Mouse (Mus musculus): ENCODE data around the gene Scn1b.

The Scn1b gene

DNA sequence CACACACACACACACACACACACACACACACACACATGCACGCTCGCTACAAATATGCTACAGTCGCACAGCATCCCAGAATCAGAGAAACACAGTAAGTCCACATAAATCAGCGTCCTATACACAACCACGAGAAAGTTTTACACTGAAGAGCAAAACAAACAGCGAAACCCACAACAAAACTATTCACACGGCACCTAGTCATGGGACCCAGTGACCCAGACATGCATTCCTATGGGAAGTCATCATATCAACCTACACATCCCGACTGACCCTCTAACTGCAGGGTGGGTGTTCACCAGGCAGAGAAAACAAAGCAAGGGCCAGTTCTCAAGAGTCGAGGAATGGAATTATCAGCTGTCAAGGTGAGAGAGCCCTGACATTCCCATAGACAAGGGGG, 22.5 kb upstream of the Scn1b start:
- no peak for DNase-seq

- DNase-seq, result peak; percentile 55 to 67
Observed at GRCm38 (mm10) chr7:31148756-31149155, 22.0 kb upstream of the Scn1b start.

- no peak for DNase-seq
Observed at GRCm38 (mm10) chr7:31148086-31148485, 21.3 kb upstream of the Scn1b start.

DNA sequence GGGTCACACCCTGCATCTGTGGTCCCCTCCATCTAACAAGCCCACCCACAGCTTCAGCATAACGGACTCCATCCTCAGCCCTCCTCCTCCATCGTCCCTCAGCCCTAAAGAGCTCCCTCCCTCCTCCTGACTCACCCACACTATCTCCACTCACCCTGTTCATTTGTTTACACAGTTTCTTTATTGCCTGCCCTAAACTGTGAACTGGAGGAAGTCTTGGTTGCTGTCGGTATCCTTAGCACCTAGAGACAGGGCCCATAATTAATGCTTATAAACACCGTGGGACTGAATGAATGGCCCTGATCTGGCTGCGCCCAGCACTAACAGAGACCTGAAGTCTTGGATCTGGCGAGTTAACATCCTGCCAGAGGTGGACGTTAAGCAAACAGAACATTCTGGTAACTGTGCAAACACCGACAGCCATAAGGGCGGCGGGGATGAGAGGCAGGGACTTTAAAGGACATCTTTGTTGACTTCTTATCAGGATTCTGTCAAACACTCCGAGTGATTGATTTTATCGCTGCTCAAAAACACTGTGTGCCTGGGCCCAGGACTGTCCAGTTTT, 18.9 kb upstream of the Scn1b start:
- no peak for DNase-seq

GRCm38 (mm10) chr7:31144886-31145285, 18.1 kb upstream of the Scn1b start:
- DNase-seq, result no peak

- DNase-seq, result no peak
Observed at GRCm38 (mm10) chr7:31140941-31141340, 14.1 kb upstream of the Scn1b start.

DNA sequence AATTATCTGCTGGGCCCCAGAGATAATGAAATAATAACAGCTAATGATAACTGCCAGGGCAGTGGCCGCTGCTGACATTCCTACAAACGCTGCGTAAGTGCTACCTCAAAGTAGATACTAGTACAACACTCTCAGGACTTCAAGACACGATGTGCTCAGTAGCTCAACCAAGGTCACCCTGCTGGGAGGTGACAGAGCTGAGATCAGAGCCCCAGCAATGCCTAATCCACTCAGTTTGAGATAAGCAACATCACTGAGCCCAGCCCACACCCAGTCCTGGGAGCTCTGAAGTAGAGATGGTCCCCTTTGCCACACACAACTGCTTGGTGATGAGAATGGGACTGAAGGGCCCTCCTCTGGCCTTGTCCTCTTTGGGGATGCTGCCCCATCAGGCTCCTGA, 13.5 kb upstream of the Scn1b start:
- no peak for DNase-seq

- DNase-seq, result peak; percentile 79 to 81
Observed at GRCm38 (mm10) chr7:31139765-31140164, 13.0 kb upstream of the Scn1b start.

DNA sequence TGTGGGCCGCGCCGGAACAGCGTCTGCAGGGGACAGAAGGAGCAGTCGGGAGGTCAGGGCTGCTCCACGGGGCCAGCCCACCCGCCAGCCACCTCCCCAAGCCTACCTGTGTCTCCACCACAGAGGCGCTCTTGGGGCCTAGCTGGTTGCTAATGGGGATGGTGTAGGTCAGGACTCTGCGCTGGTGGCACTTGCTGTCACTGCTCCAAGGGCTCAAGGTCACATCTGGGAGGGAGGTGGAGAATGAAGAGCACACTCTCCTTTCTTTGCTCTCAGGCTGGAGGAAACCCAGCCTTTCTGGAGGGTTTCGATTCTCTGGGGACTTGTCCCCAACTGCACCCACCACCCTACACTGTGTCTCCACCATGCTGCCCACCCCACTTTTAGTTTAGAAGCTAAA, 8.9 kb upstream of the Scn1b start:
- no peak for DNase-seq

GRCm38 (mm10) chr7:31131866-31132265, 5.1 kb upstream of the Scn1b start:
- DNase-seq, result no peak

DNA sequence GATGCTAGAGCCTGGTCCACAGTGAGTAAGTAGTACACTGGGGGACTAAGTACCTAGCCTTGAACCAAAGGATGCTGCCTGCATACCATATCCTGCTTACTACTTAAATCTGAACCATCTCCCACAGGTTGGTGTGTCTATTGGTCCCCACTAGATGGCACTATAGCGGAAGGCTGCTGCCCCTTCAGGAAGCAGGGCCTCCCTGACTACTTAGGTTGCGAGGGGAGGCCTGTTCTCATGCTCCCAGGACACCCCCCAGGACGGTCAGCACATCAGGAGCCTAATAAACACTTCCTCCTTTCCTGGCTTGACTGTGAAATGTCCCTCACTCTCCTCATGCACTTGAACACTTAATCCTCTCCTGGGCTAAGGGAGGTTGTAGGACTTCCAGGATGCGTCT, 4.0 kb upstream of the Scn1b start:
- peak; percentile 58 to 73 for DNase-seq

DNA sequence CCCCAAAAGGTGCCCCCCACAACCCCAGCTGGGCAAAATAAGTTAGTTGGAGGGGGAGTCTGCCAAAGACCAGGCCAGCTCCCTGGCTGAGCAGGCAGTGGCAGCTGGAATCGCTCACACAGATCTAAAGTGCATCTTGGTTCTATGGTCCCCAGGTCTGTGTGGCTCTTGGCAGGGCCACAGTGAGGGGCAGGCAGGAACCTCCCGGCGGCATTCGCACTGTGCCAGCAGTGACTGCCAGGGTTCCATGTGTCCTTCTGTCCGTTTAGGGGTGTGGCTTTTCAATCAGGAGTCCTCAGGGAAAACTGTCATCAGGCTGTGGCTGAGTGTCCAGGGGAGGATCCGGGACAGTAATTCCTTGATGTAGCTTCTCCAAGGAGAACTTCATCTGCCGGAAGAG, 3.4 kb upstream of the Scn1b start:
- DNase-seq, result no peak

GRCm38 (mm10) chr7:31128157-31128705, 1.4 kb upstream of the Scn1b start:
- no peak for DNase-seq

DNA sequence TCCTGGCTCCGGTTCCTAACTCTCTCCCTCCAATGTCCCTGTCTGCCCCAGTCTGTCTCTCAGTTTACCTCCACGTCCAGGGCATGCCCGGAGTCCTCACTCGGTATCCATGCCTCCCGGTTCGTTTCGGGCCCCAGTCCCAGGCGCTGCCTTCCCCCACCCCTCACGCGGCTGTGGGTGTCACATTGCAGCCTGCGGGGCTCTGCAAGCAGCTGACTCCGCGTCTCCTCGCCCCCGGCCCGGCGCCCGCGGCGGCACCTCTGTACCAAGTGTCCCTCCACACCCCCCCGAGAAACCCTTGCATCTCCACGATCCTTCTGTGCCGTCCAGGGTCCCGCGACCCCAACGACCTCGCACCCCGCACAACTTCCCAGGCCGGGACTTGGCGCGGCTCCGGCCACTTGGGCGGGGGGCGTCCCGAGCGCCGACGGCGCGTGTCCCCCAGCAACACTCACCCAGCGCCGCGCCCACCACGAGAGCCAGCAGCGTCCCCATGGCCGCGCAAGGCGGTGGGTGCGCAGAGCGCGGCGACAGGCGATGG, 522 bp downstream of the Scn1b start:
- no peak for DNase-seq

- no peak for DNase-seq
Observed at GRCm38 (mm10) chr7:31125116-31125515, 1.7 kb downstream of the Scn1b start.

DNA sequence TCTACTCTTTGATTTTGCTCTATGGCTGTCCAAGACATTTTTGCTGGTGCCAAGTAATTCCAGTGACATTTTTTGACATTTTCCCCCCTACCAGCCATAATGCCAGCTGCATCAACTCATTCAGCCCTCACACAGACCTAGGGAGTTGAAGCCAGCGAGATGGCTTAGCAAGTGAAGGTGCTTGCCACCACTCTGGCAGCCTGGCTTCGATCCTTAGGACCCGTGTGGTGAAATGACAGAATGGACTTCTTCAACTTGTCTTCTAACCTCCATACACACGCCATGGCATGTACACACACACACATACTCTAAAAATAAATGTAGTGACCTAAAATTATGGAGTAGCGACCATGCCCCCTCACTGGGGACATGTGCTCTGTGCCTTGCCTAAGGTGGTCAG, 2.4 kb downstream of the Scn1b start:
- DNase-seq, result no peak

- DNase-seq, result no peak
Observed at GRCm38 (mm10) chr7:31123697-31124096, 3.1 kb downstream of the Scn1b start.

DNA sequence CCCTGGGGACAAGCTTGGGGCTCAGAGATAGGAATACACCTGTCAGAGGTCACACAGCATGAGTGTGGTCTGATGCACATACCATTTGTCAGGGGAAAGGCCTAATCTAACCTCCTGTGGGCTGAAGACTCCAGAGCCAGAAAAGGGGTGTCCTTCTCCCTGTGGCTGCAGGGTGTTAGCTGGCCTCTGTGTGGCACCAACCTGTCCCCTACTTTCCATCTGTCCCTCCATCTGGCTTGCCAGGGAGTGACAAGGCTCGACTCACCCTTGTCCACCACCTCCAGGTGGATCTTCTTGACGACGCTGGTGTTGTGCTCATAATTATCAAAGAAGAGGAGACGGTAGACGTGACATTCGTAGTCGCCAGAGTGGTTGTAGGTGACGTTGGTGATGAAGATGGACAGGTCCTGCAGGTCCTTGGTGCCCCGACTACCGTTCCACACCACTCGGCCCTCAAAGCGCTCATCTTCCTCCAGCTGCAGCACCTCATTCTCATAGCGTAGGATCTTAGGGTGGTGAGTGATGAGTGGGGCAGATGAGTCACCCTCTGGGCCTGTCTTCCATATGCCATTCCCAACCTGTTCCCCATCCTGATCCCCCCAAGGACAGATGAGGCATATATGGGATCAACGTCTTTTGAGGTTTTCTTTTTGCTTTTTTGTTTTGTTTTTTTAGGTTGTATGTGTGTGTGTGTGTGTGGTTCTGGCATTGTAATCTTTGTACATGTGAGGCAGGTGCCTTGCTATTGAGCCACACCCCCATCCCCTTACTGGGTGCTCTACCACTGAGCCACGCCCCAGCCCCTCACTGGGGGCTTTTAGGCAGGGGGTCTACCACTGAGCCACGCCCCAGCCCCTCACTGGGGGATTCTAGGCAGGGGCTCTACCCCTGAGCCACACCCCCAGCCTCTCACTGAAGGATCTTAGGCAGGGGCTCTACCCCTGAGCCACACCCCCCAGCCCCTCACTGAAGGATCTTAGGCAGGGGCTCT, 3.9 kb downstream of the Scn1b start:
- no peak for DNase-seq

- DNase-seq, result no peak
Observed at GRCm38 (mm10) chr7:31119556-31119955, 7.2 kb downstream of the Scn1b start.

DNA sequence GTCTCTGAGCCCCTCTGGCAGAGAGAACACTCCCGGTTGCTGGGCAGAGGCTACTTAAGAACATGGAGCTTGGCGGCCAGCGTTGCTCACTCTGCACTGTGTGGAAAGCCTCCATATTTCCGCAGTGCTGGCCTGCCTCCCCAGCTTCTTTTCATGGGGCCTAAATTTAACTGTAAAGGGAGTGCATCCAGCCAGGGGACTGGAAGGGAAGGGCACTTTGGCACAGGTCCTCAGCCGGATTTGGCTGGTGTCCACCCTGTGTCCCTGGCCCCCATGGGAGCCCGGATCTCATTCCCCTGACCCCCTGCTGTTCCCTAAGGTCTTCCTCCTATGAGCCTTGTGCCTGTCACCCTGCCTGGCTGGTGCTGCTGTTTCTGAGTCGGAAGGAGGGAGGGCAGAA, 8.3 kb downstream of the Scn1b start:
- peak in 1 of 2 experiments; percentile 13 for DNase-seq

DNA sequence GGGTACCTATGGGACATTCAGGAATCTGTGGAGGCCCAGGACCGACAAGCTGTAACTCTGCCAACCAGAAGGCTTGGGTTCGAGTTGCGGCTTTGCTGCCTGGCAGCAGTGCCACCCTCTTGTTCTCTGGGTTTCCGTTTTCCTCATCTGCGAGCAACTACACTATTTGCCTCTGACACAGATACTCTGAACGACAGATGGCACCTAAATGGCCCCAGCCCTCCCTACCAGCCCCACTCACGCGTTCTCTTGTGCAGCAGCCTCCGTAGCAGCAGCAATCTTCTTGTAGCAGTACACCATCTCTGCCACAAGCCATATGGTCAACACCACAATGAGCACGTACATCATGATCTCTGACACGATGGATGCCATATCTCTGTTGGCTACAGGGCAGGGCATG, 9.3 kb downstream of the Scn1b start:
- no peak for DNase-seq

DNA sequence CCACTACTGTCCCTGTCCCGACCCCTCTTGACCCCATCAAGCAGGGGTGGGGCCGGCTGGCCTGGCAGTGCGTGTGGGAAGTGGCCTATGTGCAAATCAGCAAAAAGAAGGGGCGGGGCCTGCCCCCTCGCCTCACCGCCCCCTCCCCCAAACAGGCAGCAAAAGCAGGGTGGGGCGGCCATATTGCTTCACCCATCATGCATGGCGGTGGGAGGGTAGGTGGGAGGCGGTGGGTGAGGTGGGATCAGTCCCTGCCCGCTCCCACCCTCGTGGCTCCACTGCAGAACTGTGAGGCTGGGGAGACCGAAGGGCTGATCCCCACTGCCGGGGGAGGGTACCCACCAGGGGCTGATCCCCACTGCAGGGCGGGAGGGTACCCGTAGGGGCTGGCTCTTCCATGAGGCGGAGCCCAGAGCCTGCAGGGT, 10.1 kb downstream of the Scn1b start:
- DNase-seq, result peak in 1 of 2 experiments; percentile 45

DNA sequence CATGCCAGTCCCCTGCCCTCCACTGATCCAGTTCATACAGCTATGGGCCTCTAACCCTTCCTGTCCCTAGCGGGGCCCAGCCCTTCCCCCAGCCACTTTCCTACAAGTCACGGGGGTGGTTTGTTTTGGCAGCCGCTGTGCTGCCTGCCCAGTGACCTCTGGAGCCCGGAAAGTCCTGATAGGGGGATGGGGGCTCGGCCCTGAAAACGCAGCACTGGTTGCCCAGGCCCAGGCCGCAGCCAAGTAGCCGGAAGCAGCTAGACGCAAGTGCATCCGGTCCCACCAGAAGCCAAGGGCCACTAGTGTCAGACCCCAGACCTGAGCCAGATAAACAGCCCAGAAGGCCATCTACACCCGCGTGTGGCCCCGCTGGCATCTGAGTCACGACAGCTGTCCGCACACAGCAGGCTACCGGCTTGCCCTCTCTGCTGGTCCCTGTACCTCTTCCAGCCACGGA, 11.2 kb downstream of the Scn1b start:
- peak; percentile 74 to 86 for DNase-seq

GRCm38 (mm10) chr7:31115182-31115581, 11.6 kb downstream of the Scn1b start, which contains the start of gene Hpn:
TSS of gene Hpn (minus strand) at chr7:31115290.
- peak; percentile 71 to 86 for DNase-seq

All from kidney, postnatal 4 days (tissue).